Mouse (Mus musculus): Measurements from ENCODE around the gene Pcsk5. TPM values are rescaled to one million over a fixed set of nuclear protein-coding genes. Genes with fewer than 3 reads are reported as not detected.

The Pcsk5 gene
- polyA plus RNA-seq, 1 experiment from 2014 or later, result 24.0 TPM

GRCm38 (mm10) chr19:17819081-17819480 is 18.4 kb downstream of the Pcsk5 start:
- ATAC-seq (ENCODE audit: low read depth), result no peak
- no peak overlapping the region for H3K4me3 ChIP-seq (ENCODE audit: low read length)
- no peak overlapping the region for H3K4me2 ChIP-seq (ENCODE audit: low read depth, low read length)
- H3K36me3 ChIP-seq (ENCODE audit: control insufficient read depth, insufficient read depth, low read length), result no peaks in the 10 kb centered on the region
- no peaks in the 10 kb centered on the region for H3K27me3 ChIP-seq (ENCODE audit: control insufficient read depth, insufficient read depth, low read depth, low read length)
- no peak overlapping the region for H3K9ac ChIP-seq (ENCODE audit: low read length)
- 0 out of 2 replicates have a peak, but pooled peaks cover 3% of the 10 kb centered on the region for H3K4me1 ChIP-seq (replicated peaks; ENCODE audit: control insufficient read depth, insufficient read depth, low read length)
- no peaks in the 10 kb centered on the region for H3K9me3 ChIP-seq (ENCODE audit: control insufficient read depth, low read length)
- 65% methylated on average over 5 of the region's 5 CpGs for WGBS
- no peak overlapping the region for H3K27ac ChIP-seq (ENCODE audit: low read length)

GRCm38 (mm10) chr19:17815062-17815461 is 22.4 kb downstream of the Pcsk5 start:
- H3K9me3 ChIP-seq (ENCODE audit: control insufficient read depth, low read length), result no peaks in the 10 kb centered on the region
- ATAC-seq (ENCODE audit: low read depth), result no peak
- no peak overlapping the region for H3K4me2 ChIP-seq (ENCODE audit: low read depth, low read length)
- peaks cover 11% of the 10 kb centered on the region; the same call in 1 of the 2 replicates for H3K4me1 ChIP-seq (replicated peaks; ENCODE audit: control insufficient read depth, insufficient read depth, low read length)
- H3K27me3 ChIP-seq (ENCODE audit: control insufficient read depth, insufficient read depth, low read depth, low read length), result no peaks in the 10 kb centered on the region
- no peaks in the 10 kb centered on the region for H3K36me3 ChIP-seq (ENCODE audit: control insufficient read depth, insufficient read depth, low read length)
- WGBS, result 84% methylated on average over 3 of the region's 3 CpGs
- H3K4me3 ChIP-seq (ENCODE audit: low read length), result no peak overlapping the region
- H3K9ac ChIP-seq (ENCODE audit: low read length), result no peak overlapping the region
- H3K27ac ChIP-seq (ENCODE audit: low read length), result no peak overlapping the region

DNA sequence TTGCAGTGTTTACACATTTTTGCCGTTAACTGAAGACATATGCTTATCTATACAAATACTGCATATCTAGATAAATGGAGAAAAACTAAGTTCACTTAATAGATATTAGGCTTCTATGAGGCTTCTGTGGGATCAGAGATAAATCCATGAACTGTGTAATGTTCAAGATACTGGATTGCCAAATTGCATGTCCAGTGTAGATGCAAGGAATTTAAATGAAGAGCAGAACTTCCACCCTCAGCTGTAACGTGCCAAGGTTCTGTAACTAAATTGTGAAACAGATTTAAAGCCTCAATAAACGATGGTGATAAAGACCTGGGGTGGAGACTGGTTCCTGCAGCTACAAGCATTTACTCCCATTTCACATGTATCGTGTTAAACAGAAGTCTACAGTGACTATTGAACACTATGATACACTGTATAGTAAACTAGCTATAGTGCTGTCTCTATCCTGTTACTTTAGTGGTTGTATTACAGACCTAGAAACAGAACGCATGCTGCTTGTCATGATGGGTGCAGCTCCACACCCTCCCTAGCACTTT is 23.9 kb downstream of the Pcsk5 start:
- H3K36me3 ChIP-seq (ENCODE audit: control insufficient read depth, insufficient read depth, low read length), result no peaks in the 10 kb centered on the region
- no peak overlapping the region for H3K27ac ChIP-seq (ENCODE audit: low read length)
- no peak overlapping the region for H3K4me3 ChIP-seq (ENCODE audit: low read length)
- no peaks in the 10 kb centered on the region for H3K27me3 ChIP-seq (ENCODE audit: control insufficient read depth, insufficient read depth, low read depth, low read length)
- H3K4me1 ChIP-seq (replicated peaks; ENCODE audit: control insufficient read depth, insufficient read depth, low read length), result peaks cover 7% of the 10 kb centered on the region; the same call in 1 of the 2 replicates
- H3K4me2 ChIP-seq (ENCODE audit: low read depth, low read length), result no peak overlapping the region
- H3K9me3 ChIP-seq (ENCODE audit: control insufficient read depth, low read length), result no peaks in the 10 kb centered on the region
- 37% methylated on average over 5 of the region's 5 CpGs for WGBS
- no peak overlapping the region for H3K9ac ChIP-seq (ENCODE audit: low read length)
- no peak; the same call in 1 of the 2 replicates for ATAC-seq (ENCODE audit: low read depth)

GRCm38 (mm10) chr19:17812661-17813060 is 24.8 kb downstream of the Pcsk5 start:
- no peaks in the 10 kb centered on the region for H3K9me3 ChIP-seq (ENCODE audit: control insufficient read depth, low read length)
- H3K9ac ChIP-seq (ENCODE audit: low read length), result no peak overlapping the region
- H3K4me2 ChIP-seq (ENCODE audit: low read depth, low read length), result no peak overlapping the region
- H3K27ac ChIP-seq (ENCODE audit: low read length), result no peak overlapping the region
- peaks cover 7% of the 10 kb centered on the region; the same call in 1 of the 2 replicates for H3K4me1 ChIP-seq (replicated peaks; ENCODE audit: control insufficient read depth, insufficient read depth, low read length)
- ATAC-seq (ENCODE audit: low read depth), result no peak
- H3K36me3 ChIP-seq (ENCODE audit: control insufficient read depth, insufficient read depth, low read length), result no peaks in the 10 kb centered on the region
- H3K4me3 ChIP-seq (ENCODE audit: low read length), result no peak overlapping the region
- WGBS, result 31% methylated on average over 7 of the region's 7 CpGs
- no peaks in the 10 kb centered on the region for H3K27me3 ChIP-seq (ENCODE audit: control insufficient read depth, insufficient read depth, low read depth, low read length)

DNA sequence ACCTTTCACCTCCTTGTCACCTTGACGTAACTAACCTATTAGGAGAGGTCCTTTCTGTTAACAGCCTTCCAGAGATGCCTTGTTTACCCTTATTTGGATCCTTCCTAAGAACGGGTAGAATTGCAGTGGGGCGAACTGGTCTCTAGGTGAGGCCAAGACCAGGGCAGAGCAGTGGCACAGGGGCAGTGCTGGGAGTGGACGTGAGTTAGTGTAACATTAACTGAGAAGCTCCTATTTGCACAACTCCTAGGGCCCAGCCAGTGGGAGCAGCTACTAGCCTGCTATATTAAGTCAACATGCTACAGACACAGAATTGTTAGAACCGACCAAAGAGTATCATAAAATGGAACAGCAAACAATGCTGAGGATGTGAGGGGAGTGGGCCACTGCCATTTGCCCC is 30.8 kb downstream of the Pcsk5 start:
- Histone ChIP-seq H3K36me3 (ENCODE audit: control insufficient read depth, insufficient read depth, low read length) (no peaks in the 10 kb centered on the region), H3K4me2 (ENCODE audit: low read depth, low read length) (no peak overlapping the region), H3K4me3 (ENCODE audit: low read length) (no peak overlapping the region), H3K4me1 (replicated peaks; ENCODE audit: control insufficient read depth, insufficient read depth, low read length) (no peaks in the 10 kb centered on the region), H3K9me3 (ENCODE audit: control insufficient read depth, low read length) (no peaks in the 10 kb centered on the region), H3K27ac (ENCODE audit: low read length) (no peak overlapping the region), H3K27me3 (ENCODE audit: control insufficient read depth, insufficient read depth, low read depth, low read length) (no peaks in the 10 kb centered on the region), H3K9ac (ENCODE audit: low read length) (no peak overlapping the region)
- 62% methylated on average over 5 of the region's 5 CpGs for WGBS
- ATAC-seq (ENCODE audit: low read depth), result no peak

DNA sequence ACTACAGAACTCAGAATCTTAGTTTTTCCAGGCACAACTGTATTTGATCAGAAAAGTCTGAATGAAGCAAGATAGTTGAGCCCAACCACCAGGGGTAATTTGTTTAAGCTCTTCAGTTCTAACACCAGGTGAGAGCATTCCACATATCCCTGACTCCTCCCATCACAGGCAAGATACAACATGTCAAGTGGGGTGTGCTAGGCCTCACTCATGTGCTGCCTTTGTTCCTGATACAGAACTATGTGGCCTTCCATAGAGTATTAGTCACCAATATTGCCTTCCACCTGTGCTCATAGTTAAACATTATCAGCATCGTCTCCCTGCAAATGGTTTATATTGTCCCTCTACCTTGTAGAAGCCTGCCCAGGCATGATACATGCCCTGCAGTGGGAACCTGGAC is 36.6 kb downstream of the Pcsk5 start:
- no peak overlapping the region for H3K9ac ChIP-seq (ENCODE audit: low read length)
- no peaks in the 10 kb centered on the region for H3K27me3 ChIP-seq (ENCODE audit: control insufficient read depth, insufficient read depth, low read depth, low read length)
- peaks cover 6% of the 10 kb centered on the region; the same call in 1 of the 2 replicates for H3K4me1 ChIP-seq (replicated peaks; ENCODE audit: control insufficient read depth, insufficient read depth, low read length)
- H3K36me3 ChIP-seq (ENCODE audit: control insufficient read depth, insufficient read depth, low read length), result no peaks in the 10 kb centered on the region
- H3K4me2 ChIP-seq (ENCODE audit: low read depth, low read length), result no peak overlapping the region
- ATAC-seq (ENCODE audit: low read depth), result peak; percentile 63; the same call in 1 of the 2 replicates
- WGBS, result 63% methylated on average over 1 of the region's 1 CpGs
- H3K4me3 ChIP-seq (ENCODE audit: low read length), result no peak overlapping the region
- no peaks in the 10 kb centered on the region for H3K9me3 ChIP-seq (ENCODE audit: control insufficient read depth, low read length)
- H3K27ac ChIP-seq (ENCODE audit: low read length), result no peak overlapping the region

DNA sequence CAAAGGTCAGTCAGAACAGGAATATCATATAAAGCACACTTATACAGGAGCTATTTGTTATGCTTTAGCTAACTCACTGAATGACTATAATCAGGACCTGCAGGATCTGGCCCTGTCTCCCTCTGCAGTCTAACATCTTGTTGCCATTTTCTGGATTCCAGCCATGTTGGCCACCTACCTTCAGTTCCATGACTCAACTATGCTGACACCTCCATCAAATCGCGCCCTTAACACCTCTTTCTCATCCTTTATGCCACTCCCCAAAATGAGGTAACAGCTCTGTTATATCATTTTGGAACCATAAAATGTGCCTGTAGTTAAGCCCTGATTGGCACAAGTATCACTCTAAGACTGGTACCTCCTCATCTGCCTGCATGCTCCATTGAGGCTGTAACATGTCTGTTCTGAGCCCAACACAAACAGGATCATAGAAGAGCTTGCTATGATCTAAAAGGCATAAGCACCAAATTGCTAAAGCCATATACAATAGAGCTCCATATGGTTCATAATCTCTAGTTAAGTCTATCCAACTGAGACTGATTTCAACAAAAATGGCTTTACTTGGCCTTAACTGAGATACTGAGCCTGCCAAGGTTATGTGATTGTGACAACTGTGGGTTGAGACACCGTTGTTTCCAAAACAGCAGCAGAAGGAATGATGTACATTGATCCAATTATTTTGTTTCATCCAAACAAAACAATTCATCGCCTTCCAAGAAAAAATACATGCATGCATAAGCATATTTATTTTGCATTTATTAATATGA is 37.8 kb downstream of the Pcsk5 start:
- WGBS, result 73% methylated on average over 4 of the region's 4 CpGs
- H3K4me1 ChIP-seq (replicated peaks; ENCODE audit: control insufficient read depth, insufficient read depth, low read length), result peaks cover 6% of the 10 kb centered on the region; the same call in 1 of the 2 replicates
- ATAC-seq (ENCODE audit: low read depth), result peak; percentile 67

DNA sequence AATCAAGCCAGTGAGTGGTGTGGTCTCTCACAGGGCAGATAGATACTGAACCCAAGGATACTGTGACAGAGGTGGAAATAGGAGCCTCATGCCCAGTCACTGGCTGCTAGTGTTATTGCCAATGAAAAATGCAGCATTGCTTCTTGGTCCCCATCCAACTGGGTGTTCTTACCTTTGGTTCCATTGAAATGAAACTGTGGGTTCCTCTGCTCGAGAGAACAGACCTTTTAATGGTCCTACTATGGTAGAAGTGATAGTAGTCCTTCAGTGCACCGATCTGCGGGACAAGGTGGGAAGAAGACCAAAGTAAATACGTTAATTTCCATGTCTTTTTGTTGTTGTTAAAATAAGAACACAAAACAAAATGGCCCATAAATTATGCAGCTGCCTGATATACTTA is 44.0 kb downstream of the Pcsk5 start:
- H3K27ac ChIP-seq (ENCODE audit: low read length), result no peak overlapping the region
- WGBS, result 84% methylated on average over 4 of the region's 4 CpGs
- H3K4me2 ChIP-seq (ENCODE audit: low read depth, low read length), result no peak overlapping the region
- no peaks in the 10 kb centered on the region for H3K9me3 ChIP-seq (ENCODE audit: control insufficient read depth, low read length)
- H3K36me3 ChIP-seq (ENCODE audit: control insufficient read depth, insufficient read depth, low read length), result no peaks in the 10 kb centered on the region; the same call in 1 of the 2 replicates
- no peaks in the 10 kb centered on the region for H3K4me1 ChIP-seq (replicated peaks; ENCODE audit: control insufficient read depth, insufficient read depth, low read length)
- H3K4me3 ChIP-seq (ENCODE audit: low read length), result no peak overlapping the region
- no peaks in the 10 kb centered on the region for H3K27me3 ChIP-seq (ENCODE audit: control insufficient read depth, insufficient read depth, low read depth, low read length)
- no peak for ATAC-seq (ENCODE audit: low read depth)
- H3K9ac ChIP-seq (ENCODE audit: low read length), result no peak overlapping the region

More for the DNA sequence above, 37.8 kb downstream of the Pcsk5 start:
- no peaks in the 10 kb centered on the region for H3K36me3 ChIP-seq (ENCODE audit: control insufficient read depth, insufficient read depth, low read length)
- no peaks in the 10 kb centered on the region for H3K27me3 ChIP-seq (ENCODE audit: control insufficient read depth, insufficient read depth, low read depth, low read length)
- no peak overlapping the region for H3K4me2 ChIP-seq (ENCODE audit: low read depth, low read length)
- H3K4me3 ChIP-seq (ENCODE audit: low read length), result no peak overlapping the region
- H3K9ac ChIP-seq (ENCODE audit: low read length), result no peak overlapping the region
- no peak overlapping the region for H3K27ac ChIP-seq (ENCODE audit: low read length)
- H3K9me3 ChIP-seq (ENCODE audit: control insufficient read depth, low read length), result no peaks in the 10 kb centered on the region

GRCm38 (mm10) chr19:17791485-17792052 is 45.9 kb downstream of the Pcsk5 start:
- no peak for ATAC-seq (ENCODE audit: low read depth)
- no peaks in the 10 kb centered on the region for H3K27me3 ChIP-seq (ENCODE audit: control insufficient read depth, insufficient read depth, low read depth, low read length)
- WGBS, result 74% methylated on average over 5 of the region's 5 CpGs
- no peaks in the 10 kb centered on the region for H3K9me3 ChIP-seq (ENCODE audit: control insufficient read depth, low read length)
- H3K9ac ChIP-seq (ENCODE audit: low read length), result no peak overlapping the region
- peaks cover 2% of the 10 kb centered on the region; the same call in 1 of the 2 replicates for H3K4me1 ChIP-seq (replicated peaks; ENCODE audit: control insufficient read depth, insufficient read depth, low read length)
- no peak overlapping the region for H3K27ac ChIP-seq (ENCODE audit: low read length)
- no peak overlapping the region for H3K4me3 ChIP-seq (ENCODE audit: low read length)
- no peaks in the 10 kb centered on the region; the same call in 1 of the 2 replicates for H3K36me3 ChIP-seq (ENCODE audit: control insufficient read depth, insufficient read depth, low read length)
- H3K4me2 ChIP-seq (ENCODE audit: low read depth, low read length), result no peak overlapping the region
